Mouse (Mus musculus) embryonic fibroblast, embryonic 13.5 days (primary cell): ENCODE measurements around the gene Akt3.

Experiments used
- CTCF ChIP-seq: IDR thresholded peaks from 2 replicates; pipeline ENCODE4 v1.5.1; 2011; ENCODE audit warnings: mild to moderate bottlenecking, control low read depth, low read length, moderate library complexity, borderline replicate concordance; ENCODE audit not compliant: insufficient read depth
- POLR2A ChIP-seq: IDR thresholded peaks from 2 replicates; pipeline ENCODE4 v1.6.1; 2011; ENCODE audit warnings: low read depth, mild to moderate bottlenecking, control low read depth, low read length, moderate library complexity

- TF ChIP-seq CTCF (no peak), POLR2A (no peak)
Observed at GRCm38 (mm10) chr1:177065732-177066131, 192.3 kb downstream of the Akt3 start.
